In the genomic region with DNA sequence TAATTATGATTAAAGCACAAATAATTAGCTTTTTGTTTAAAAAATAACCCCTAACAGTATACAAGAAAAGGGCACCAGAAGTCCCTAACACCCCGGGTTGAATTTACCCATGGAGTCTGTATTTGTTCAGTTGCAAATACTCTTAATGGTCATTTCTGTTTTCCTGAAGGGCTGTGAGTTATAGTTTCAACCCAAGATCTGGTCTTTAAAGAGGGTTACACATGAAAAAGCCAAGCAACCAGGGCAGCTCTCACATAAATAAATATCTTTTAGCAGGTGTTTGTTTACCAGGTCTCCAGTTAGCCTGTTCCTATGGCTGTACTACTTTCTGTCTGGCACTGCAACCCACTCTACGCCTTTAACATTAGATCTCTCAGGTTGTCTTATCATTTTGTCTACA, we compare ENCODE assay signal across 10 mouse cellular contexts. TPM values are rescaled to one million over a fixed set of nuclear protein-coding genes. Genes with fewer than 3 reads are reported as not detected.
A peak's percentile ranks its signal among the peaks of the same experiment; 100 is the strongest.
DNase-seq lines count a peak whose midpoint lies in the region; ATAC-seq lines count a peak whose summit lies in the region.
"Had no signal": no experiment of that assay in that cellular context is flagged by ENCODE, and none has a peak within 500 bp of the region (broad histone marks: within the 10 kb centered on the region; RNA-seq: fewer than 3 reads in every experiment).

No protein-coding gene starts in this region.

- H3K4me3 ChIP-seq in heart, embryonic 11.5 days (ENCODE audit: low read depth, low read length), result peak overlapping the region; percentile 86; the same call in 1 of the 2 replicates
- H3K4me3 ChIP-seq in midbrain, embryonic 11.5 days (ENCODE audit: low read depth, low read length), result peak overlapping the region; percentile 78
- H3K4me3 ChIP-seq in midbrain, embryonic 16.5 days (ENCODE audit: low read depth, low read length), result no peak overlapping the region
- H3K4me3 ChIP-seq in limb, embryonic 13.5 days, result peak overlapping the region; percentile 77; the same call in 1 of the 2 replicates
- H3K4me3 ChIP-seq in stomach, embryonic 16.5 days (replicated peaks; ENCODE audit: low read length), result no peak overlapping the region; the same call in 1 of the 2 replicates

- peak overlapping the region; percentile 93 for H3K4me2 ChIP-seq in heart, embryonic 11.5 days
- H3K4me2 ChIP-seq in midbrain, embryonic 11.5 days, result peak overlapping the region; percentile 49
- H3K4me2 ChIP-seq in midbrain, embryonic 16.5 days (ENCODE audit: low read length), result no peak overlapping the region; the same call in 1 of the 2 replicates
- H3K4me2 ChIP-seq in limb, embryonic 13.5 days (replicated peaks), result peak overlapping the region; percentile 83
- H3K4me2 ChIP-seq in stomach, embryonic 16.5 days (ENCODE audit: low read depth, low read length), result peak overlapping the region; percentile 79

- H3K27me3 ChIP-seq in heart, embryonic 11.5 days (ENCODE audit: control insufficient read depth, insufficient read depth, low read length), result no peaks in the 10 kb centered on the region
- H3K27me3 ChIP-seq in midbrain, embryonic 11.5 days (ENCODE audit: control insufficient read depth, insufficient read depth, low read length), result no peaks in the 10 kb centered on the region
- no peaks in the 10 kb centered on the region for H3K27me3 ChIP-seq in midbrain, embryonic 16.5 days (ENCODE audit: control insufficient read depth, insufficient read depth, low read depth, low read length)
- no peaks in the 10 kb centered on the region for H3K27me3 ChIP-seq in limb, embryonic 13.5 days
- no peaks in the 10 kb centered on the region for H3K27me3 ChIP-seq in stomach, embryonic 16.5 days (ENCODE audit: control insufficient read depth, insufficient read depth, low read length)

- ATAC-seq in heart, embryonic 11.5 days (replicated peaks; ENCODE audit: insufficient number of reproducible peaks, low FRiP score, low TSS enrichment), result no peak
- no peak for ATAC-seq in midbrain, embryonic 11.5 days (ENCODE audit: low FRiP score)
- no peak for ATAC-seq in midbrain, embryonic 16.5 days
- no peak for ATAC-seq in limb, embryonic 13.5 days (ENCODE audit: low FRiP score, low read depth)
- no peak for ATAC-seq in stomach, embryonic 16.5 days (ENCODE audit: insufficient read depth, low FRiP score)

- no peaks in the 10 kb centered on the region for H3K9me3 ChIP-seq in heart, embryonic 11.5 days (replicated peaks; ENCODE audit: control insufficient read depth, low read length)
- H3K9me3 ChIP-seq in midbrain, embryonic 11.5 days (ENCODE audit: control insufficient read depth, low read length), result no peaks in the 10 kb centered on the region
- no peaks in the 10 kb centered on the region for H3K9me3 ChIP-seq in midbrain, embryonic 16.5 days (replicated peaks; ENCODE audit: control insufficient read depth, low read length, poor library complexity, severe bottlenecking)
- no peaks in the 10 kb centered on the region for H3K9me3 ChIP-seq in limb, embryonic 13.5 days
- no peaks in the 10 kb centered on the region for H3K9me3 ChIP-seq in stomach, embryonic 16.5 days (replicated peaks; ENCODE audit: control insufficient read depth, low read length)

- no peak overlapping the region for H3K27ac ChIP-seq in heart, embryonic 11.5 days (ENCODE audit: low read depth, low read length)
- H3K27ac ChIP-seq in midbrain, embryonic 11.5 days (ENCODE audit: low read depth, low read length), result no peak overlapping the region
- H3K27ac ChIP-seq in midbrain, embryonic 16.5 days (ENCODE audit: low read length), result no peak overlapping the region
- no peak overlapping the region for H3K27ac ChIP-seq in limb, embryonic 13.5 days
- H3K27ac ChIP-seq in stomach, embryonic 16.5 days (ENCODE audit: low read length), result no peak overlapping the region
- H3K27ac ChIP-seq: left cerebral cortex, adult 2 months had no signal

- H3K4me1 ChIP-seq in heart, embryonic 11.5 days (ENCODE audit: control insufficient read depth, insufficient read depth, low read length), result peaks cover 8% of the 10 kb centered on the region; the same call in 1 of the 2 replicates
- peaks cover 9% of the 10 kb centered on the region; the same call in 1 of the 2 replicates for H3K4me1 ChIP-seq in midbrain, embryonic 11.5 days (ENCODE audit: control insufficient read depth, insufficient read depth, low read length)
- H3K4me1 ChIP-seq in midbrain, embryonic 16.5 days (ENCODE audit: control insufficient read depth, insufficient read depth, low read length), result peaks cover 6% of the 10 kb centered on the region; the same call in 1 of the 2 replicates
- H3K4me1 ChIP-seq in limb, embryonic 13.5 days, result peaks cover 18% of the 10 kb centered on the region
- peaks cover 11% of the 10 kb centered on the region for H3K4me1 ChIP-seq in stomach, embryonic 16.5 days (ENCODE audit: control insufficient read depth, insufficient read depth, low read length)

- DNase-seq in heart, adult 18-20 months, result no peak
- DNase-seq in midbrain, embryonic 11.5 days (ENCODE audit: low spot score, missing footprints), result peak; percentile 81
- DNase-seq in ovary, adult 18-20 months (ENCODE audit: low spot score), result no peak
- DNase-seq in right cerebral cortex, postnatal 4 days, result no peak
- DNase-seq: gastrocnemius, postnatal 10 days had no signal

- no peak overlapping the region for H3K9ac ChIP-seq in heart, embryonic 11.5 days (ENCODE audit: low read depth, low read length)
- H3K9ac ChIP-seq in midbrain, embryonic 11.5 days (ENCODE audit: low read length), result no peak overlapping the region
- H3K9ac ChIP-seq in midbrain, embryonic 16.5 days (ENCODE audit: low read depth, low read length), result no peak overlapping the region
- H3K9ac ChIP-seq in limb, embryonic 13.5 days, result no peak overlapping the region
- H3K9ac ChIP-seq in stomach, embryonic 16.5 days (ENCODE audit: low read length), result no peak overlapping the region

- no peaks in the 10 kb centered on the region for H3K36me3 ChIP-seq in heart, embryonic 11.5 days (ENCODE audit: control insufficient read depth, insufficient read depth, low read length)
- no peaks in the 10 kb centered on the region for H3K36me3 ChIP-seq in midbrain, embryonic 11.5 days (ENCODE audit: control insufficient read depth, insufficient read depth, low read length)
- no peaks in the 10 kb centered on the region for H3K36me3 ChIP-seq in midbrain, embryonic 16.5 days (ENCODE audit: control insufficient read depth, insufficient read depth, low read length)
- H3K36me3 ChIP-seq in limb, embryonic 13.5 days, result peaks cover 3% of the 10 kb centered on the region; the same call in 1 of the 2 replicates
- no peaks in the 10 kb centered on the region for H3K36me3 ChIP-seq in stomach, embryonic 16.5 days (ENCODE audit: control insufficient read depth, insufficient read depth, low read length)

- 79% methylated on average over 2 of the region's 2 CpGs for WGBS in heart, embryonic 11.5 days (ENCODE audit: insufficient replicate concordance)
- 83% methylated on average over 2 of the region's 2 CpGs for WGBS in midbrain, embryonic 11.5 days
- 84% methylated on average over 2 of the region's 2 CpGs for WGBS in midbrain, embryonic 16.5 days
- WGBS in limb, embryonic 13.5 days, result 78% methylated on average over 2 of the region's 2 CpGs
- WGBS in stomach, embryonic 16.5 days, result 68% methylated on average over 2 of the region's 2 CpGs

RNA-seq across cellular contexts. Expression of a gene that starts 1.4 kb away (rescaled TPM):
- 54.0 and 59.2 TPM in 2 replicates for polyA plus RNA-seq in heart, embryonic 11.5 days (2014; fragmentation: Nextera tagmentation; extraction: Ambion mirVana)
- 10 to 100 TPM; 30.7 to 31.3 TPM for total RNA-seq in heart, adult 18-20 months (2021)
- 25.1 and 27.7 TPM in 2 replicates for polyA plus RNA-seq in midbrain, embryonic 11.5 days (2014; fragmentation: Nextera tagmentation; extraction: Ambion mirVana)
- polyA plus RNA-seq in midbrain, embryonic 16.5 days (2015; fragmentation: Nextera tagmentation; extraction: Ambion mirVana), result 17.9 and 24.8 TPM in 2 replicates
- 37.6 and 40.5 TPM in 2 replicates for polyA plus RNA-seq in limb, embryonic 13.5 days (2015; fragmentation: Nextera tagmentation; extraction: Ambion mirVana)
- polyA plus RNA-seq in stomach, embryonic 16.5 days (2015; fragmentation: Nextera tagmentation; extraction: Ambion mirVana), result 52.8 and 54.5 TPM in 2 replicates

Comparison
In these comparisons a context has a peak if more than half of its experiments do, and no peak if none do; other contexts are left out.
1. H3K4me3 ChIP-seq: peak in heart, embryonic 11.5 days (single experiment), midbrain, embryonic 11.5 days (single experiment) and limb, embryonic 13.5 days (single experiment); none in midbrain, embryonic 16.5 days (single experiment) and stomach, embryonic 16.5 days (single experiment).